Mouse (Mus musculus): ENCODE results near the gene Hsp90ab1. TPM values are rescaled to one million over a fixed set of nuclear protein-coding genes. Genes with fewer than 3 reads are reported as not detected.

The Hsp90ab1 gene
- total RNA-seq (2021): 1,000 to 10,000 TPM; 1,111 to 1,198 TPM
- long read RNA-seq, experiment 1, transcript Hsp90ab1-201 (11 exons, 2,520 nt): major isoform, 641 of 2,440 reads
- long read RNA-seq, experiment 1, partial matches to known transcripts: 1,769 of 2,440 reads
- long read RNA-seq, experiment 1, other reads (novel, unspliced or antisense): 30 of 2,440 reads
- long read RNA-seq, experiment 2, transcript Hsp90ab1-201 (11 exons, 2,520 nt): major isoform, 519 of 653 reads
- long read RNA-seq, experiment 2, partial matches to known transcripts: 119 of 653 reads
- long read RNA-seq, experiment 2, other reads (novel, unspliced or antisense): 15 of 653 reads

DNA sequence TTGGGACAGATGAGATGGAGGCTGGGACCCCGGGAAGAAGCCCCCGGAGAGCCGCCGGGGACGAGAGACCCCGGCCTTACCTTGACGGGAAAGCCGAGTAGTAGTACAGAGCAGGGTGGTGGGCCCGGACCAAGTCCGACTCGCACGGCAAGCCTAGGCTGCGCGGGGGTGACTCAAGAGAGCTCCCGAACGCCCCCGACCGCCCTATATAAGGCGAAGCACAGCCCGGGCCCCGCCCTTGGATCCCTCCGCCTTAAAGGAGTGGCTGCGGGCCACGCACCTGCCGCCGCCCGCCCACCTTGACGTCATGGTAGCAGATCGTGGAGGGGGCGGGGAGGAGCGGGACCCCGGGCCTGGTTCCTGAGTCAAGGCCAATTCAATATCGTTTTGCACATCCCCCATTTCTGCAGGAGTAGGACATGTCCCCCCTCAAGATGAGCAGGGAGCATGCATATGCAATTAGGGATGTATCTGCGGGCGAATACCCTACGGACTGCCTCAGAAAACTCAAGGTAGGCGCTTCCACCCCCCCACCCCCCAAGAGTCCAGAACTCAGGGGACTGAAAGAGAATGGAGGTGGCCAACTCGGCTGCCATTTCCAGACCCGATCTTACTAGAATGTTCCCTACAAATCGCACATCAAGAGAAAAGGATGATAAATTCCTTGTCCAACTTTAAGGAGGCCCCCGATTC lies at the start of gene Hsp90ab1:
Gene Hsp90ab1 (minus strand): TSS at position 185 of the 693 bp plus-strand sequence.
- DNase-seq: peak; percentile 100

DNA sequence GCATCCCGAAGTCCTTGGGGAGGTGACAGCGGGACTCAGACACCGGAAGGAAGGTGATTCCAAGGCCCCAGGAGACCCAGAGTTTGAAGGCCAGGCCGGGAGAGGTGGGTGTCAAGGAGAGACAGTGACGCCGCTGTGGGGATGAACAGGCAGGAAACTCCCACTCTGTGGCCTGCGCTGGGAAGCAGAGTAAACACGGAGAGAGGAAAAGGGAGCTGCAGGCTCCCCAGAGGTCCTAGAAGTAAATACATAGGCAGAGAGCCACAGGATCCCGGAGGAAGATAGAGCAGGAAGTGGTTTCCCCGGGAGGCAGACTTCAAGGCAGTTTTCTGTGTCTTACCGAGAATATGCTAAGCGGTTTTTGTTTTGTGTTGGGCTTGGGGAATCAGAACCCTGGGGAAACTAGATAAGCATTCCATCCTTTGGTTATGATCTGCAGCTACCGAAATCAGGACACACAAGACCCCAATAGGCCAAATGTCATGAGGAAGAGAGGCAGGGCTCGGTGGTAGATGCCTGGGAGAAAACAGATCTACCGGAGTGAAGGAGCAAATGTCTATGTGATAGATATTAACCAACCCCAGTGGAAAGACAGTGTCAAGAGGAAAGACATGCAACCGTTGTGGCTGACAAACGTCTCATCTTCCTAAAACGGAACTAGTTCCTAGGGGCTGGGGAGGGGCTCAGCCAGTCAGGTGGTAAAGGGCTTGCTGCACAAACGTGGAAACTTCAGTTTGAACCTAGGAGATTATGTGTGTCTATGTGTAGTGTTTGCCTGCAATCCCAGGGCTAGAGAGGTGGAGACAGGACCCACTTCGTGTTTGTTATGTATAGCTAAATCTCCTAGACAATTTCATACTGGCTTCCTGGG lies 46.5 kb upstream of the Hsp90ab1 start:
- DNase-seq: peak; percentile 47

DNA sequence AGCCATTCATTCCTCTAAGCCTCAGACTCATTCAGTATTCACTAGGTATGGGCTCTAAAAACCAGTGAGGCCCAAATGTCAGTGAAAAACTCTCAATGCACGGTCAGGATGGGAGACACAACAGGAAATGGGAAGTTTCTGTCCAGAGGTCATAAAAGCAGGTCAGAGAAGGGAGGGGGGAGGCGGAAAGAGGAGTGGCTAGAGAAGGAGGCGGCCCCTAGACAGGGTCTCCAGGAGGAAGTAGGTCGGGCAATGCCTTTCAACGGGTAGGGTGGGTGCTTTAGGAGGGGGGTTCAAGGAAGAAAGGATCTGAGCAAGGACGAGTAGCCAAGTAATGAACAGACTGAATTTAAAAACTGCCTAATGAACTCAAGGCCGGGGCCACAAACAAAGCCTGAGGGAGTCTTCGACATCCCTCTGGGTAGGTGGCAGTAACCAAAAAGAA lies 45.9 kb upstream of the Hsp90ab1 start:
- peak; percentile 59 for DNase-seq

DNA sequence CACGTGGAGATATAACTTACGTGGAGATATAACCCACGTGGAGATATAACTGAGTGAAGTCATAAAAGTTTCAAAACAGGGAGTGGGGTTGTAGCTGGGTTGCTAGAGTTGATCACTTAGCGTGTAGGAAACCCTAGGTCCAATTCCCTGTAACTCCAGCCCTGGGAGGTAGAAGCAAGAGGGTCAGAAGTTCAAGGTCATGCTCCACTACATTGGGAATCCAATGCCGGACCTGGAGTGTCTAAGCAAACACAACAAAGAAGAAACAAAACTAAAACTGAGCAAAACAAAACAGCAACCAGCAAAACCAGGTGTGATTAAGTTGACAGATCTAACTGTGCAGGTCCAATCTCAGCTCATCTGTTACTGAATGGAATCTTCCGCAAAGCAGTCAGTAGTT lies 44.6 kb upstream of the Hsp90ab1 start:
- DNase-seq: no peak

DNA sequence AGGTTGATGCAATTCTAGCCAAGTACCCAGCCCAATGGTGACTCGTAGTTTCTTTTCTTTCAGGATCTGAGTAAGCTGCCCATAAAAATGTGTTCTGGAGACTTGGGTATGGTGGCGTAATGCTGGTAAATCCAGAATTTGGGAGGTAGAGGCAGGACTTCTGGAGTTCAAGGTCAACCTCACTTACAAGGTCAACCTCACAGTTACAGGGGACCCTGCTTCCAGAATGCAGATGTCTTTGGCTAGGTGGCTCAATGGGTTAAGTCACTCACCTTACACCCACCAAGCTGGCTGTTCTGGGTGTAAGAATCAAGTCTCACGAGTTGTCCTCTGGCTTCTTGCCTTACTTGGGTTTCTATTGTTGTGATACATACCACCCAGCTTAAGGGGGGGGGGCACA lies 43.6 kb upstream of the Hsp90ab1 start:
- no peak for DNase-seq

DNA sequence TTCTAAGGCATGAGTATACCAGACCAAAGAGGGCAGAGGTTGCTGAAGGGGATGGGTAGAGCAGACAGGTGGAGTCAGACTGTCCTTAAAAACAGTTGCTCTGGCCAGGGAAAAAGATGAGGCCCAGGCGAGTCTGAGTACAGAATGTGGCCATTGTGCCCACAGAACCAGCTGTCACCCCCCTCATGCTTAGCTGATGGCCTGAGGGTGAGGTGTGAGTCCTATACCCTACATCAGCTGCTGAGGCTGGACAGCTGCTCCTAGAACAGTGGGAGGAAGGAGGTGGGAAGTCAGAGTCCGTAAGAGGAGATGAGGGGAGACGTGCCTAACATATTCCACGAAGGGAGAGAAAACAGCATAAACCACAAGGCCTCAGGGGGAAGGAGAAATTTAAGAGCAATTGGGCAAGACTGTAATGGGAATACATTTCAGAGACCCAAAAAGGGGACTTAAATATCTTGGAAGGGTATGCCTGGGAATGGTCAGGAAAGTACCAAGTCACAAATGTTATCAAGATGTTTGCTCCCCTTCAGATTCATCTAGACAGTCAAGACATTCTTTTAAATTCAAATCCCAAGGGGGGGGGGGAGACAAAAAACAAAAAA lies 43.1 kb upstream of the Hsp90ab1 start:
- no peak for DNase-seq

DNA sequence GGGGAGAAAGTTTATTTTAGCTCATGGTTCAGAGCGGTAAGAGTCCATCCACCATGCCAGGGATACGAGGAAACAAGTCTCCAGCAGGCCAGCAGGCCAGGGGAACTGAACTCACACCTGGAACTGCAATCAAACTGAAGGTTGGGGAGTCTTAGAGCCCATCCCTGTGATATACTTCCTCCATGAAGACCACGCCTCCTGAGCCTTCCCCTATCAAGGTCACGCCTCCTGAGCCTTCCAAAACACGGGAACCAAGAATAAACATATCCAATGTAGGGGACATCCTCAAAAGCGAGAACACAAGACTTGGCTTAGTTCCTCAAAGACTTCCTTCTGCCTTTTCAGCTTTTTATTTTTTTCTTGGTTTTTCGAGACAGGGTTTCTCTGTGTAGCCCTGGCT lies 39.9 kb upstream of the Hsp90ab1 start:
- no peak for DNase-seq

DNA sequence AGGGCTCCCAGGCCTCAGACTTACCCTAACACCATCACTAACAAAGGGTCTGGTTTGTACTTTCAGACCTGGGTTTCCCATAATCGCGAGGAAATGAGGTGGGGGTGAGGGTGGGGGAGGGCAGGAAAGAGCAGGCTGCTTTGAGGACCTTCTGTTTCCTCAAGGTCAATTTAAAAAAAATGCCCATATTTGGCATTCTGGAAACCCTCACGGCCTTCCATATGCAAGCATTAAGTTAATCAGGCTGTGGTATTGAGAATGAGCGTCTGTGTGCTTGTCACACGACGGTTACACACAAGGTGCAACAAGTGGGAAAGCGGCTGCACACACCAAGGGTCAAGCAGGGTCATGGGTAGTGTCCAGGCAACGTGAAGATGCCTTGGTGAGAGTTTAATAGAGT lies 38.9 kb upstream of the Hsp90ab1 start:
- DNase-seq: no peak

DNA sequence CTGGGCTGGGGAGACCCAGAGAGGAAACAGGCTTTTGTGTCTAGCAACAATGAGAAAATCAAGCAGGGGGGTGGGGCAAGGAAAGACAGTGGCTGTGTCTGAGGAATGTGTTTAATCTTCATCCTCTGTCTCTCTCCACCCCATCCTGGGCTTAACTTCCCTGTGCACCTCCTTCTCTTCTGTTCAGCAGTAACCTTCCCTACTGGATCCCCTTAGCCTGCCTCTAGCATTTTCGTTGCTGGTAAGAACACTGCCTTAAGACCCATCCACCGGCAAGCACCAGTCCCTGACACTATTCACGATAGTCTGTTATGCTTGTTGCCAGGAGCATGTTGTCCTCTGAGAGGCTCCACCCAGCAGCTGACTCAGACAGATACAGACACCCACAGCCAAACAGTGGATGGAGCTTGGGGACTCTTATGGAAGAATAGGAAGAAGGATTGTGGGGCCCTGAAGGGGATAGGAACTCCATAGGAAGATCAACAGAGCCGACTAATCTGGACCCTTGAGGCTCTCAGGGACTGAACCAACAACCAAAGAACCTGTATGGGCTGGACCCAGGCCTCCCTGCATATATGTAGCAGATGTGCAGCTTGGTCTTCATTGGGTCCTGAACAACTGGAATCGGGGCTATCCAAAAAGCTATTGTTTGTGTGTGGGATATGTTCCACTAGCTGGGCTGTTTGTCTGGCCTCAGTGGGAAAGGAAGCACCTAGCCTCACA lies 37.2 kb upstream of the Hsp90ab1 start:
- peak; percentile 34 for DNase-seq

DNA sequence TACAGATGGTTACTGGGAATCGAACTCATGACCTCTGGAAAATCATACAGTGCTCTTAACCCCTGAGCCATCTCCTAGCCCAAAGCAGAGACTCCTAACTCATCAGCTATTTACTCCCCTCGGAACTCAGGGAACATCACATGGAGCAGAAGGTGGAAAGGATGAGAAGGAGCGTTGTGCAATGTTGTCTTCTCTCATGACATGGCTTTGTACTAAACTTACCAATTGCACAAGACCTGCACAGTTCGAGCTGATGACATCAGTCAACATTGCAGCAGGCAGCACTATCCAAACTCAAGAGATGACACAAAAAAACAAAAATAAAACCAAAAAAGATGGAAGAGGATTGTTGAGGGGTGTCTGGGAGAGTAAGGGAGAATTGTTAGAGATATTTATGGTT lies 35.3 kb upstream of the Hsp90ab1 start:
- no peak for DNase-seq

DNA sequence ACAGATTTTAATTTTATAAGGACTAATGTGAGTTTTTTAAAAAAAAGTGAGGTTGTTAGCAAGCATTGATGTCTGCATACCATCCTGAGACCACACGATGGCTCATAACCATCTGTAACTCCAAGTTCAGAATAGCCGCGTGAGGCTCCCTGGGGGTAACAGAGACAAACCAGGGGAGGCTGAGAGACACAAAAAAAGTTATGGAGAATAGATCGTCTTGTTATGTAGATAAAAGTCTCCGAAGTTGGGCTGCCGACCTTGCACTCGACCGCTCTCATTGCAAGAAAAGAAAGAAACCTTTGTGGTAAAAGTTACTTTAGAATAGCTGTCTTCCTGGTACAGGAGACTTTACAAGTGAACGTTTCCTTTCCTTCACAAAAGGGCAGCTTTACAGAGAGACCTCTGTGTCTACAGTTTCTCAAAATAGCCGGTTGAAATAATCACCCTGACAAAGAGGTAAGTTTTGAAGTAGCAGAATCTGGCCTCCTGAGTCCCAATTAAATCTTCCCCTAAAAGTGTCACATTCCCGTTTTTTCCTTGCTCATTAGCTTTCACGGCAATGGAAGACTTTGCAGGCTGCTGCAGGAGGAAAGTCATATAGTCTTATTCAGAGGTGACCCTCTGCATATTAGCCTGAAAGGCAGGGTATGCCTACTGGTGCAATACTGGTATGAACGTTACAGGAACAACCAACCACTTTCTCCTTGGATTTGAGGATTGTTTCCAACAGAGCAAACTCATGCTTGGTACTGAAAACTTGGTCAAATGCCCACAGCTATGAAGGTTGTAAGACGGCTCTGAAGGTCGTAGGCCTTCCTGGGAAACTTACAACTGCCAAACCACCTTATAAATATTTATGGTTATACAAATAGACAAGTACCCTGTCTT lies 34.2 kb upstream of the Hsp90ab1 start:
- DNase-seq: no peak

DNA sequence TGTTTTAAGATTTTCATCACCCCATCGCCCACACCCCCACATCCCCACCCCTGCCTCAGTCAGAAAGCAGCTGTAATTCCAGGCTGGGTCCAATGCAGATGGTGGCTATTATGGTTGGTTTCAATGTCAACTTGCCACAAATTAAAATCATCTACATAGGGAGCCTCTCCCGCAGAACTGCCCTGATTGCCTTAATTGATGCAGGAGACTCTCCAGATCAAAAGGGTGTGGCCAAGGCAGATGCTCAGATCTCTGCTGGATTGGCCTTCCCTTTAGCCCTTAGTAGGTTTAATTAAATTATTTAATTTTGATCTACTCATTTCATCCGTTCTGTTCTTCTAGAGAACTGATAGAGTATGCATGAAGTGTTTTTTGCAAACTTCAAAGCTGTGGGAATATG lies 29.9 kb upstream of the Hsp90ab1 start:
- no peak for DNase-seq

DNA sequence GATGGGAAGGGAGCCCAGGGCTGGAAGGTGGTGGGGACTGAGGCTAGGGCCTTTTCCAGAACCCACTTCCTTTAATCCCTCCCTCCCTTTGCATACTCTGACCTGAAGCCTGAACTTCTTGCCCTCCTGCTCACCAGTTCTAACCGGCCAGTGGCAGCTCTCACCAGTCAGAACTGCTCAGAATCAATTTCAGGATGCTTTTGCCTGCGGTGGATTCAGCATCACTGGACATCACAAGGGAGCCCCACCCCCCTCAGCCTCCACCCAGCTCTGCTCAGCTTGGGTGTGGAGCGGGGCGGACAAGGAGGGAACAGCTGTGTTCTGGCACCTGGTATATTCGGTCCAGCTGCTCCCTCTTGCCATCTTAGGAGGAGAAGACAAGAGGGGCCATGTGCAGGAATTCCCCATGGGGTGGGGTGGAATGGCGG lies 28.8 kb upstream of the Hsp90ab1 start, which contains the start of gene Mymx:
Gene Mymx (minus strand): TSS at position 226 of the 428 bp plus-strand sequence.
- no peak for DNase-seq

DNA sequence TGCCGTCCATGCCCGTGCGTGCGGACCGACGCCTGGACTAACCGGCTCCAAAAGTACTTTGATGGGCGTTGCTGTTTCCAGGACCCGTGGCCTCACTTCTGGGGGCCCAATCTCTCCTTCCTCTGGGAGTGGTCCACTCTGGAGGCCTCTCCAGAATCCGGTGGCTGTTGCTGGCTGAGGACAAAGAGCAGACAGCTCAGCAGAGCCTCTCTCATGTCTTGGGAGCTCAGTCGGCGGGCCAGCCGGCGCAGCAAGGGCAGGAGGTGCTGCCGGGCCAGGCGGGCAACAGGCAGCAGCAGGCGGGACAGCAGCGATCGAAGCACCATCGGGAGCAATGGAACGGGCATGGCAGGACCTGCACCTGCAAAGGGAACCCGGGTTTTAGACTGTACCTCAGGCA lies 28.3 kb upstream of the Hsp90ab1 start:
- DNase-seq: no peak

DNA sequence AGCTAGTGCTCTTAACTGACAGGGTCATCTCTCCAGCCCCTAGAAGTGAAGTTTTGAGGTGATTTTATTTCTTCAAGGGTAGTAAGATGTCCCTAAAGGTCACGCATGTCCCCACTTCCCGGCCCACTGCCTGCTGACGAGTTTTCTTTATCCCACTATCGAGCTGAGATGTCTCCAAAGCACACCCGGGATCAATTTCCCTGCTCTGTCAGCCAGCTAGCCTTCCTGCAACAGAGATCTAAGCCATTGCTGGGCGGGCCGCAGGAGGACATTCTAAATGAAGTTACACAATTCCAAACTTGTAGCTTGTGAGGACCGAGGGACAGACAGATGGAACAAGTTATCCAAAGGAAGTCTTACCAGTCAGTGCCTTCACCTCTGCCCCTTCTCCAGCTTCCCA lies 27.2 kb upstream of the Hsp90ab1 start:
- no peak for DNase-seq

DNA sequence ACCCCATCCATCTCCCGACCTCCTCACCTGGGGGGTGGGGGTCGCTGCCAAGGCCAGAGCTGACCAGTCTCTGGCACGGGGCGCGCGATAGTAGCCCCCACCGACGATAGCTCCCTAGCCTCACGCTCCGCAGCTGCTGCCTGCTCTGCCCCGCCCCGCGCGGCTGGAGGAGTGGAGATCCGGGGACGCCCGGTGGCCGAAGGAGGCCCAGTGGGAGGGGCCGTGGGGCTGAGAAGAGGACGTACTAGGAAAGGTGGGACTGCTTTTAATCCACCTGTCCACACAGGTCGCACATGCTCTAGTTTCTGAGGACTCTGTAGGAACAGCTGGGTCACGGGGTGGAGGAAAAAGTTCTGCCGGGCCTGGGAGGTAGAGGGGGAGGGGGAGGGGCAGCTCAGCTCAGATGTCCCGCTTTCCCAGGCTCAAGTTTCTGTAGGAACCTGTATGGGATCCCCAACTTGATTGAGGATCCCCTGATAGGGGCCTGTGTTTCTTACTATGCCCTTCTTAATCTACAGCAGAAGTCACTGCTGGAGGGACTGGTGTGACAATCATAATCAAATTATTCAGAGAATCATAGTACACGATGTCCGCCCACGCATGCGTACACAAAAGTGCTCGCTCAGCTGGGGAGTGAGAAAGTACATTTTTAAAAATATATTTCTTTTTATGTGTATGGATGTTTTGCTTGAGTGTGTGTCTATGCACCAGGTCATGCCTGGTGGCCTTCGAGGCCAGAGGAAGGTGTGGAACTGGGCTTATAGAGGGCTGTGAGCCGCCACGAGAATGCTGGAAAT lies 26.6 kb upstream of the Hsp90ab1 start, which contains the start of gene Slc29a1:
Gene Slc29a1 (minus strand): TSS at position 161 of the 797 bp plus-strand sequence.
- DNase-seq: peak; percentile 80

DNA sequence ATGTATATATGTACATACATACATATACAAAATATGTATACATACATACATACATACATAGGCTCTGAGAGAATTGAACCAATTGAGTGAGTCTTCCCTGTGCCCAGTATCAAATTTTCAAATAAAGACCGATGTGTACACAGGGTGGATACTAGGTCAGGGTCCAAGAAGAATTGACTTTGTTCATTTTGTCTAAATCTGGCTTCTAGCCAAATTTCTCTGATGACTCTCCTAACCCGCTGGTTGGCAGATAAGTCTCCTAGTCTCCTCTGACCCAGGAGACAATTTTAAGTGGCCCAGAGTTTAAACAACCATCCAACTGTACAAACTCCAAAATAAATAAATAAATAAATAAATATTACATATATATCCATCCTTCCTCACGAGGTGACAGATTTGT lies 25.8 kb upstream of the Hsp90ab1 start:
- no peak for DNase-seq

DNA sequence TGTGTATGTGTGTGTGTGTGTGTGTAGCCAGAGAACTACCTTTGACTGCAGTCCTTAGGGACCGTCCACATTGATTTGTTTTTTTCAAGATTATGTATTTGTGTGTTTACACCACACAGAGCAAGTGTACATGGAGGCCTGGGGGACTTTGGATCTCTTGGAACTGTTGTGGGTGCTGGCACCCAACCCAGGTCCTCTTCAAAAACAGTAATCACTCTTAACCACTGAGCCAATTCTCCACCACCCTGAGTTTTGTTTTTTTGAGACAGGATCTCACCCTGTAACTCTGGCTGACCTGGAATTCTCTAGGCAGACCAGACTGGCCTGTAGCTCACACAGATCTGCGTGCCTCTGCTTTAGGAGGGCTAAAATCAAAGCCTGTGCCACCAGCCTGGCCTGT lies 25.3 kb upstream of the Hsp90ab1 start:
- peak; percentile 25 for DNase-seq

DNA sequence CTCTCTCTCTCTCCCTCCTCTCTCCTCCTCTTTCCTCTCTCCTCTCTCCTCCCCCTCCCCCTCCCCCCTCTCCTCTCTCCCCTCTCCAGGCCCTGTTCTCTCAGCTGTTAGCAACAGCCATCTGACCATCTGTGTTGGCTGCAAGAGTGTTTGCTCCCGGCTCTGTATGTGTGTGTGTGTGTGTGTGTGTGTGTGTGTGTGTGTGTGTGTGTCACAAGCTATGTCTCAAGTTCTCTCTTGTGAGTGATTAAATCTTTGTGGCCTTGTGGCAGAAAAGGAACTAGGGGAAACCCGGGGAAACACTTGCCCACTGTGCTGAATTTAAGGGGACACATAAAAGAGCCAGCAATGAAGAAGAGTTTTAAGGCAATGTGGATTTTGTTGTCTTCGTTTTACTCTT lies 24.7 kb upstream of the Hsp90ab1 start:
- peak; percentile 53 for DNase-seq
